Mouse (Mus musculus) megakaryocyte-erythroid progenitor cell, adult 5 weeks (primary cell): ENCODE data around the gene Pim3. TPM values are rescaled to one million over a fixed set of nuclear protein-coding genes. Genes with fewer than 3 reads are reported as not detected.

ENCODE experiments used
- polyA plus RNA-seq: library from polyadenylated mRNA; stranded (reverse); fragments of >175 nt; gene quantifications from 2 replicates; pipeline ENCODE4 v1.2.3, GENCODE M21; 2012

Gene Pim3
- 55.5 and 63.6 TPM in 2 replicates for polyA plus RNA-seq

DNA sequence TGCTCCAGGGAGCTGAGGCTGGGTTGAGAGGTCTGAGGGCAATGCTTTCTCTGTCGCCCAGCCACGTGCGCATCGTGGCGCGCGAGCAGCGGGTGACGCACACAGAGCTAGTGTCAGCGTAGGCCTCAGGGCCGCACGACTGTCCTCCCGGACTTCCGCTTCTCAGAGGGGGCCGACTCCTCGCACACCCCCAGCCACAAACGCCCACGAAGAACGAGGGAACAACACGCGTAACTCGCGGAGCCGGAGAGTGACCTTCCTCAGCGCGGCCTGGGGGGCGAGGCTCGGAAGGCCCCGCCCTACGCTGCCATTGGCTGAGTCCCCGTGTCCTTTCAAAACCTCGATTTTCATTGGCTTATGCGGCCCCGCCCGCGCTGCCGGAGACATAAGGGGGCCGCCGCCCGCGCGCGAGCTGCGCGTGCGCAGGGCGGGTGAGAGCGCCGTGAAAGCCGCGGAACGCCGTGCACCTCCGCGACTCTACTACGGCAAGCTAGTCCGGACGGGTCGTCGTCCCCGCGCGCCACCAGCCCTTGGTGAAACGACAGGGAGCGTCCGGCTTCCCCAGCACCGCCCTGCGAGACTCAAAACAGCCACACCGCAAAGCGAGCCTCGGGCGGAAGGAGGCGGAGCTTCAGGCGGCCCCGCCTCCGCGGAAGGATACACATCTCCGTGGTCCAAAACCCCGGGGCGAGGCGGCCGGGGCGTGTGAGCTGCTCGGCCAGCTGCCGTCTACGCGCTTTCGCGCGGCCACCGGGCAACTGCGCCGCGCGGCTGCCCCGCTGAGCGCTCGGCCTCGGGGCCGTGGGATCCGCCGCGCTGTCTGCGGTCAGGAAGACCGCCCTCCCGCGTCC lies at the start of gene Pim3:
Pim3 (plus strand) TSS at position 415 of the 851 bp plus-strand sequence.

GRCm38 (mm10) chr15:88819026-88819905 lies 42.7 kb upstream of the Pim3 start, which contains the start of the genes Alg12 and Creld2:
TSS of gene Alg12 (minus strand) at chr15:88819318.
TSS of gene Creld2 (plus strand) at chr15:88819646.

Other genes with a start within 250 kb of the Pim3 start
- gene Brd1, start 128.0 kb upstream of the Pim3 start, polyA plus RNA-seq = 50.3 and 66.9 TPM in 2 replicates
- gene Zbed4, start 110.5 kb upstream of the Pim3 start, polyA plus RNA-seq = 6.1 and 7.9 TPM in 2 replicates
- gene Alg12, start 42.9 kb upstream of the Pim3 start, polyA plus RNA-seq = 4.2 and 5.3 TPM in 2 replicates
- 55.6 and 65.0 TPM in 2 replicates for gene Creld2, start 42.5 kb upstream of the Pim3 start, polyA plus RNA-seq
- not detected in 2 replicates for gene Ttll8, start 92.2 kb downstream of the Pim3 start, polyA plus RNA-seq
- gene Mlc1, start 116.8 kb downstream of the Pim3 start, polyA plus RNA-seq = not detected in 2 replicates
- not detected in 2 replicates for gene Mov10l1, start 120.7 kb downstream of the Pim3 start, polyA plus RNA-seq
- gene Panx2, start 197.5 kb downstream of the Pim3 start, polyA plus RNA-seq = 0.14 and 0.18 TPM in 2 replicates
- gene Trabd, start 212.9 kb downstream of the Pim3 start, polyA plus RNA-seq = 97.3 and 104 TPM in 2 replicates
- 6.0 and 7.7 TPM in 2 replicates for gene Selenoo, start 226.9 kb downstream of the Pim3 start, polyA plus RNA-seq